Mouse (Mus musculus) forebrain, embryonic 11.5 days (tissue): ENCODE results near the gene Parp8. TPM values are rescaled to one million over a fixed set of nuclear protein-coding genes. Genes with fewer than 3 reads are reported as not detected.
A peak's percentile ranks its signal among the peaks of the same experiment; 100 is the strongest.

Experiments
- ATAC-seq: fragments of 200-750 bp; cut with Nextera tagmentation; replicated peaks from 2 replicates; pipeline ENCODE4 v1.8.0; 2017; ENCODE audit warnings: moderate TSS enrichment; ENCODE audit not compliant: low FRiP score
- DNase-seq: peaks from one replicate; pipeline ENCODE4 v3.0.0-alpha.2; 2017; ENCODE audit warnings: low spot score
- H3K27ac ChIP-seq: fragments of 300-500 bp; sonication (generic); 2 replicates; pipeline ENCODE4 v1.5.1; 2014; ENCODE audit warnings: low read depth, low read length
- H3K27me3 ChIP-seq: fragments of 300-500 bp; sonication (generic); 2 replicates; pipeline ENCODE4 v1.6.1; 2014; ENCODE audit warnings: mild to moderate bottlenecking, low read length, mixed read lengths; ENCODE audit not compliant: control insufficient read depth, insufficient read depth
- H3K36me3 ChIP-seq: fragments of 300-500 bp; sonication (generic); 2 replicates; pipeline ENCODE4 v1.6.1; 2014; ENCODE audit warnings: mild to moderate bottlenecking, low read length, moderate library complexity, mixed read lengths; ENCODE audit not compliant: control insufficient read depth, insufficient read depth
- H3K4me1 ChIP-seq: fragments of 300-500 bp; sonication (generic); replicated peaks from 2 replicates; pipeline ENCODE4 v1.6.1; 2014; ENCODE audit warnings: low read length, mixed read lengths; ENCODE audit not compliant: control insufficient read depth, insufficient read depth
- H3K4me2 ChIP-seq: fragments of 300-500 bp; sonication (generic); 2 replicates; pipeline ENCODE4 v1.6.1; 2014; ENCODE audit warnings: low read depth, mild to moderate bottlenecking, low read length, moderate library complexity, mixed read lengths; ENCODE audit not compliant: severe bottlenecking
- H3K4me3 ChIP-seq: fragments of 300-500 bp; sonication (generic); 2 replicates; pipeline ENCODE4 v1.5.1; 2014; ENCODE audit warnings: low read depth, low read length
- H3K9ac ChIP-seq: fragments of 300-500 bp; sonication (generic); 2 replicates; pipeline ENCODE4 v1.6.1; 2014; ENCODE audit warnings: low read length
- H3K9me3 ChIP-seq: fragments of 300-500 bp; sonication (generic); 2 replicates; pipeline ENCODE4 v1.6.1; 2016; ENCODE audit warnings: low read length, mixed read lengths; ENCODE audit not compliant: control insufficient read depth
- WGBS: fragments of 180-500 bp; shearing (Covaris S2); extraction: QIAGEN DNeasy Blood & Tissue Kit; methylation state at CpG from one replicate; pipeline ENCODE4 v1.1.7; 2014; 5-methylcytosine and 5-hydroxymethylcytosine counted together
- polyA plus RNA-seq: library from polyadenylated mRNA; unstranded; fragments of >200 nt; fragmentation: Nextera tagmentation; extraction: Ambion mirVana; gene quantifications from 2 replicates; pipeline ENCODE4 v1.2.1, GENCODE M21; 2014

Gene Parp8
- polyA plus RNA-seq, 1 experiment from 2014 or later: 15.4 TPM

DNA sequence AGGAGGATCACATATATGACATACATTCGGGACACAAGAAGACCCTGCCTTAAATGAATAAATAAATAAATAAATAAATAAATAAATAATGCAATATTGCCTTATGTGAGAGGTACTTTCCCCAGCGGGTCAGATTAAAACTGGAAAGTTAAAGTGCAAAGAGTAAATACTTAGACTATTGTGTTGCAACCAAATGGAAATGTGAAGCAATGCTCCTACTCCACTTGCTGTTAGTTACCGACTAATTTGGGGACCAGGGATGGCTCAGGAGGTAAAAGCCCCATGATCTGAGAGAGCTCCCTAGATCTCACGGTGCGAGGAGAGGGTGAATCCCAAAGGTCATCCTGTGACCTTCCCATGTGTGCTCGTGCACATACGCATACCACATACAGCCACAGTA lies 38.7 kb downstream of the Parp8 start:
- ATAC-seq: 0 out of 2 replicates have a peak, but pooled peaks have one; percentile 50
- WGBS: 95% methylated on average over 7 of the region's 7 CpGs

DNA sequence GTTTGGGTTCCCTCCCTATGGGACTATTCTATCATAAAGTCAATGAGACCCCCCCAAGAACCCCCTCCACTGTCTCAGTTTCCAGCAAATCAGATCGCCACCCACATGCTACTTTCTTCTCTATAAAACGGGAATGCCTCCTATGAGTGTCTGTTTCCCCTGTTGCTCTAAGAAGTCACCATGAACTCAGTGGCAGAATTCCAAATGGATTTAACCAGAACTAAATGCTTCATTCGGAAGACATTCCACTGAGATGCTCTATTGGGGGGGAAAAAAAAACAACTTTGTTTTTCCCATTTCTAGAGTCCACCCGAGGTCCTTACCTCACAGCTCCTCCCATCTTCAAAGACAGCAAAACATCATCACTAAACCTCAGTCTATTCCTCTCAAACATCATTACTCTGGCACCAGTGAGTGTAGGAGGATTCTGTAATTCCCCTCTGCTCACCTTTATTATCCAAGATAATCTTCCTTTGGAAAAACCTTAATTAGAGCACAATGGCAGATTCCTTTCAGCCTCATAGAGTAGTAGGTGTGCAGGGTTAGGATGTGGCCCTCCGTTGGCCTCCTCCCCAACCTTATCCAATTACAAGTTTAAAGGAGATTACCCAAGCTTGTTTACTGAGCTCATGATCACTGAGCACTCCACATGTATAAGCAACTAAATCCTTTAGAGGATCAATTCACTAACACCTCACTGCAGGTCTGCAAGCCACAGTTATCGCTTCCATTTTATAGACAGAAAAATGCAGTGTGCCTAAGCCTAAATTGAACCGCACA lies 51.1 kb downstream of the Parp8 start:
- Histone ChIP-seq H3K9me3 (no peaks in the 10 kb centered on the region), H3K4me3 (no peak overlapping the region), H3K9ac (no peak overlapping the region), H3K27me3 (no peaks in the 10 kb centered on the region), H3K36me3 (no peaks in the 10 kb centered on the region), H3K4me1 (no peaks in the 10 kb centered on the region), H3K27ac (no peak overlapping the region), H3K4me2 (no peak overlapping the region)
- WGBS: 73% methylated on average over 7 of the region's 7 CpGs
- DNase-seq: no peak
- no peak for ATAC-seq

More for the DNA sequence above, 38.7 kb downstream of the Parp8 start:
- H3K27ac ChIP-seq: no peak overlapping the region
- H3K9ac ChIP-seq: no peak overlapping the region
- H3K4me2 ChIP-seq: no peak overlapping the region
- H3K4me3 ChIP-seq: no peak overlapping the region
- H3K9me3 ChIP-seq: no peaks in the 10 kb centered on the region
- no peaks in the 10 kb centered on the region for H3K36me3 ChIP-seq
- DNase-seq: no peak
- no peaks in the 10 kb centered on the region for H3K27me3 ChIP-seq
- H3K4me1 ChIP-seq: no peaks in the 10 kb centered on the region

- no peak overlapping the region for H3K9ac ChIP-seq
- no peaks in the 10 kb centered on the region for H3K9me3 ChIP-seq
- H3K27ac ChIP-seq: no peak overlapping the region
- no peak overlapping the region for H3K4me3 ChIP-seq
- no peaks in the 10 kb centered on the region for H3K4me1 ChIP-seq
- no peaks in the 10 kb centered on the region for H3K27me3 ChIP-seq
- WGBS: 81% methylated on average over 7 of the region's 7 CpGs
- no peak overlapping the region for H3K4me2 ChIP-seq
- ATAC-seq (no peak), DNase-seq (no peak)
- H3K36me3 ChIP-seq: no peaks in the 10 kb centered on the region
Observed at GRCm38 (mm10) chr13:116973491-116973890, 51.8 kb downstream of the Parp8 start.

DNA sequence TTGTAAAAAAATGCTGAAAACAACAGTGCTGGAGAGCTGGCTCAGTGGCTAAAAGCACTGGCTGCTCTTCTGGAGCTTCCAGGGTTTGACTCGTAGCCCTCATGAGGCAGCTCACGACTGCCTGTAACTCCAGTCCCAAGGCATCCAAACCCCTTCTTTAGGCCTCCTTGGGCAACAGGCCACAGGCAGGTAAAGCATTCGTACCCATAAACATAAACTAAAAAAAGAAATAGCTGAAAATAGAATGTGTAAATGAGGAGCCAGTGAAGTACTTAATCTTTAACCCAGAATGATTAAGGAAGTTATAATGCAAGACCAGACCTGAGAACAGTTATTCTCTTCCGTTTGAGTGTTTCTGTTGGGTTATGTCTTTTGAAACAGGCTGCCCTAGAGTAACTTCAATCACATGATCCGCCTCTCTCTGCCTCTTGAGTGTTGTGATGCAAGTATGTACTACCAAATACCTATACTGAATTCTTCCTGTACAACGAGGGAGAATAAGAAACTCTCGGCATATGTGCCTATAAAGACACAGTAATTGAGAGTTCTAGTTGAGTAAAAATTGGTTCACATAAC lies 53.2 kb downstream of the Parp8 start:
- ATAC-seq (no peak), DNase-seq (no peak)
- Histone ChIP-seq H3K9me3 (no peaks in the 10 kb centered on the region), H3K36me3 (no peaks in the 10 kb centered on the region), H3K4me3 (no peak overlapping the region), H3K4me2 (no peak overlapping the region), H3K27ac (no peak overlapping the region), H3K9ac (no peak overlapping the region), H3K4me1 (no peaks in the 10 kb centered on the region), H3K27me3 (no peaks in the 10 kb centered on the region)
- 83% methylated on average over 7 of the region's 7 CpGs for WGBS

DNA sequence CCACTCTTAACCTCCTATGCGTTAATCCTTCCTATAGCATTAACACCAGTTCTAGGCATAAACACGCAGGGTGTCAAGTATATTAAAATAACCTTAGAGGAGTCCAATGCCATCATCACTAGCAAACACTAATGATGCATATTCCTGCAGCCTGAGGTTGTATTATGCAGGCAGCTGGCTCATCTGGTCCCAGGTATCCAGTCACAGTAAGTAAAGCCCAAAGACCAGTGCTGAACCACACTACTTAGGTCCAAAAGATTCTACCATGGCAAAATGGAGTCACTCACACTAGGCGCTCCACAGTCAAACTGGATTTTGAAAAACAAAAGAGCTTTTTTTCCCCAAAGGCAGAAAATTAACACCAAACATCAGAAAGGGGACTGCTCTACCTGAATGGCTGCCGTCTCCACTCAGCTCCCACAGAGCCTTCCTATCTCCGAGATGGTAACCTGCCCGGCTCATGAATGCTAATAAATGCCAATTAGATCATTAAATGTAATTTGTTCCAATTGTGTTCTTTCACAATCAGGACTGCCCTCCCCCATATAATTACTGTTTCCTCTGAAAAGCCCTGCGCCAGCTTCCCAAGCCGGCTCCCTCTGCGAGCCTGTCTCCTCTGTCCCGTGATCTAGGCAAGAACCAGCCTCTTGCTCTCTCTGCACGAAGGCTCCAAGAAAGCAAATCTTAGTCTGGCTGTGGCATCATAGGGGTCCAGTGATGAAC lies 54.5 kb downstream of the Parp8 start:
- H3K4me3 ChIP-seq: no peak overlapping the region
- H3K4me1 ChIP-seq: no peaks in the 10 kb centered on the region
- H3K9ac ChIP-seq: no peak overlapping the region
- no peaks in the 10 kb centered on the region for H3K27me3 ChIP-seq
- H3K9me3 ChIP-seq: no peaks in the 10 kb centered on the region
- no peak overlapping the region for H3K4me2 ChIP-seq
- H3K27ac ChIP-seq: no peak overlapping the region
- ATAC-seq (peak; percentile 84), DNase-seq (no peak)
- WGBS: 54% methylated on average over 11 of the region's 11 CpGs
- no peaks in the 10 kb centered on the region for H3K36me3 ChIP-seq

DNA sequence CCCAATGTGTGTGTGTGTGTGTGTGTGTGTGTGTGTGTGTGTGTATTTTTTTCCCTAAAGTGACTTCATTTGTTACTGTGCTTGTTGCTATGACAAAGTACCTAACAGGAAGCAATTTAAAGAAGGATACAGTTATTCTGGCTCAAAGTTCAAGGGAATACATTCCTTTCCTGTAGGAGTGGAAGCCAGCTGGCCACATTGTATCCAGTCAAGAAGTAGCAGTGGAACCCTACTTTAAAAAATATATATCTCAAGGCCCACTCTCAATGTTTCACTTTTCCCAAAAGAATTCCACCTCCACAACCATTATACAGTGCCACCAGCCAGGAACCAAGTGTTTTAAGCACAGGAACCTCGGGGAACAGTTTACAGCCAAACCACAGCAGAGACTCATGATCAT lies 55.7 kb downstream of the Parp8 start:
- H3K36me3 ChIP-seq: no peaks in the 10 kb centered on the region
- no peak overlapping the region for H3K4me2 ChIP-seq
- H3K27ac ChIP-seq: no peak overlapping the region
- no peak for ATAC-seq
- H3K9ac ChIP-seq: no peak overlapping the region
- no peaks in the 10 kb centered on the region for H3K4me1 ChIP-seq
- no peaks in the 10 kb centered on the region for H3K27me3 ChIP-seq
- no peak for DNase-seq
- H3K4me3 ChIP-seq: no peak overlapping the region
- 89% methylated on average over 1 of the region's 1 CpGs for WGBS
- H3K9me3 ChIP-seq: no peaks in the 10 kb centered on the region

GRCm38 (mm10) chr13:116968906-116969305 lies 56.4 kb downstream of the Parp8 start:
- H3K4me2 ChIP-seq: no peak overlapping the region
- no peak for DNase-seq
- H3K4me1 ChIP-seq: no peaks in the 10 kb centered on the region
- no peaks in the 10 kb centered on the region for H3K36me3 ChIP-seq
- WGBS: 94% methylated on average over 4 of the region's 4 CpGs
- H3K4me3 ChIP-seq: no peak overlapping the region
- H3K9ac ChIP-seq: no peak overlapping the region
- H3K27me3 ChIP-seq: no peaks in the 10 kb centered on the region
- no peak for ATAC-seq
- H3K9me3 ChIP-seq: no peaks in the 10 kb centered on the region
- H3K27ac ChIP-seq: no peak overlapping the region

DNA sequence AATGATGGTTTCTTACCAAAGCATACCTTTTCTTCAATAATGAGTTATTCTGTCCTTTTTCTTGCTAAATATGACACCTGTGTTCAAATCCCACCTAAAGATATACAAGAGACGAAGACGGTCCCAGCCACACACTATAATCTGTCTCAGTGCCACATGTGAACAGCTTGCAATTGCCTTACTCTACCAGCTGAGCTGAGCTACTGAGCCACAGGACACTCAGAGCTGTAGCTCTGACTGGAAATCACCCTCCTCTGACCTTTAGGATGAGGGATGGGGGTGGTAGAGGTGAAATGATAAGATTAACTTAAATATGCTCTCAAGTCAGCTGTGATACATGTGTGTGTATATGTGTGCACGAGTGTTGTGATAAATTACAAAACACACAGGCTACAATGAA lies 57.9 kb downstream of the Parp8 start:
- H3K4me1 ChIP-seq: no peaks in the 10 kb centered on the region
- DNase-seq (no peak), ATAC-seq (no peak)
- H3K27me3 ChIP-seq: no peaks in the 10 kb centered on the region
- H3K9ac ChIP-seq: no peak overlapping the region
- H3K4me2 ChIP-seq: no peak overlapping the region
- no peak overlapping the region for H3K27ac ChIP-seq
- H3K4me3 ChIP-seq: no peak overlapping the region
- no peaks in the 10 kb centered on the region for H3K9me3 ChIP-seq
- no peaks in the 10 kb centered on the region for H3K36me3 ChIP-seq
- WGBS: 96% methylated on average over 3 of the region's 3 CpGs
